Mouse (Mus musculus): Measurements from ENCODE around the gene Naa25.

DNA sequence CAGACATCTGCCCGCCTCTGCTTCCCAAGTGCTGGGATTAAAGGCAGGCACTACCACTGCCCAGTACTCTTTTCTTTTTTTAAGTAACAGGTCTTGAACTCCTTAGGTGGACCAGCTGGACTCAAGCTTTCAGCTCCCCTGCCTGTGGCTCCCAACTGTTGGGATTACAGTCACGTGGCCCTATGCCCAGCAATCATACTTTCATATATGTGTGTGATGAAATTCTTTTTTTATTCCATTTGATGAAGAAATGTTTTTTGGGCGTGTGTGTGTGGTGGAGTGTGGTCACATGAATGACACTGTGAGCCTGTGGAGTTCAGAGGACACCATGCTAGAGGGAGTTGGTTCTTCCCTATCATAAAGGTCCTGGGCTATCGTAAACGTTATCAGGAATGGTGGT is 1.8 kb downstream of the Naa25 start:
- no peak for TF ChIP-seq CTCF (IDR thresholded peaks at IDR 0.05; ENCODE audit: control insufficient read depth, insufficient read depth, insufficient replicate concordance, low read depth, low read length)
- no peak for TF ChIP-seq POLR2A (IDR thresholded peaks at IDR 0.05; ENCODE audit: control insufficient read depth, low read depth, low read length)

Data from testis, adult 2 months (tissue).